Mouse (Mus musculus): ENCODE results near the gene Cyp4f16. TPM values are rescaled to one million over a fixed set of nuclear protein-coding genes. Genes with fewer than 3 reads are reported as not detected.
"Not testable (repeated sequence)": the region's sequence is repeated elsewhere in the genome, so short reads cannot be mapped to it uniquely, and the experiment has no call there.

Gene Cyp4f16
- polyA plus RNA-seq (2015; fragmentation: Nextera tagmentation; extraction: Ambion mirVana), result 58.5 and 70.7 TPM in 2 replicates

- H3K36me3 ChIP-seq (ENCODE audit: control insufficient read depth, insufficient read depth, low read length); H3K4me1 ChIP-seq (ENCODE audit: control insufficient read depth, insufficient read depth, low read length); H3K27me3 ChIP-seq (replicated peaks; ENCODE audit: control insufficient read depth, insufficient read depth, low read length); H3K9me3 ChIP-seq (ENCODE audit: control insufficient read depth, low read length): not testable (repeated sequence)
- peak within 1 kb of the TSS; percentile 61 for H3K4me2 ChIP-seq (ENCODE audit: low read depth, low read length)
- peak; percentile 97 for ATAC-seq
- H3K9ac ChIP-seq (ENCODE audit: low read depth, low read length), result peak within 1 kb of the TSS; percentile 67
- H3K4me3 ChIP-seq (ENCODE audit: low read length), result peak within 1 kb of the TSS; percentile 58
- H3K27ac ChIP-seq (ENCODE audit: low read length), result peak within 1 kb of the TSS; percentile 72
- 3% methylated on average over 5 of the region's 5 CpGs for WGBS
Observed at GRCm38 (mm10) chr17:32536051-32536866, at the start of gene Cyp4f16. Cyp4f16 (plus strand) TSS chr17:32536558.

GRCm38 (mm10) chr17:32492349-32492980 lies 43.9 kb upstream of the Cyp4f16 start:
- H3K4me1 ChIP-seq (ENCODE audit: control insufficient read depth, insufficient read depth, low read length), result no peaks in the 10 kb centered on the region
- 0 out of 2 replicates have a peak, but pooled peaks cover 3% of the 10 kb centered on the region for H3K27me3 ChIP-seq (replicated peaks; ENCODE audit: control insufficient read depth, insufficient read depth, low read length)
- H3K9me3 ChIP-seq (ENCODE audit: control insufficient read depth, low read length), result no peaks in the 10 kb centered on the region; the same call in 1 of the 2 replicates
- peak overlapping the region; percentile 66 for H3K4me2 ChIP-seq (ENCODE audit: low read depth, low read length)
- peak overlapping the region; percentile 43 for H3K4me3 ChIP-seq (ENCODE audit: low read length)
- H3K27ac ChIP-seq (ENCODE audit: low read length), result no peak overlapping the region
- H3K9ac ChIP-seq (ENCODE audit: low read depth, low read length), result peak overlapping the region; percentile 62
- no peaks in the 10 kb centered on the region for H3K36me3 ChIP-seq (ENCODE audit: control insufficient read depth, insufficient read depth, low read length)
- 12% methylated on average over 30 of the region's 30 CpGs for WGBS
- ATAC-seq, result peak; percentile 92

- no peak overlapping the region for H3K27ac ChIP-seq (ENCODE audit: low read length)
- ATAC-seq, result peak; percentile 30; the same call in 1 of the 2 replicates
- no peaks in the 10 kb centered on the region for H3K36me3 ChIP-seq (ENCODE audit: control insufficient read depth, insufficient read depth, low read length)
- no peaks in the 10 kb centered on the region; the same call in 1 of the 2 replicates for H3K9me3 ChIP-seq (ENCODE audit: control insufficient read depth, low read length)
- H3K4me3 ChIP-seq (ENCODE audit: low read length), result no peak overlapping the region
- H3K4me2 ChIP-seq (ENCODE audit: low read depth, low read length), result no peak overlapping the region
- 0 out of 2 replicates have a peak, but pooled peaks cover 3% of the 10 kb centered on the region for H3K27me3 ChIP-seq (replicated peaks; ENCODE audit: control insufficient read depth, insufficient read depth, low read length)
- no peaks in the 10 kb centered on the region for H3K4me1 ChIP-seq (ENCODE audit: control insufficient read depth, insufficient read depth, low read length)
- H3K9ac ChIP-seq (ENCODE audit: low read depth, low read length), result no peak overlapping the region
- 62% methylated on average over 1 of the region's 1 CpGs for WGBS
Observed at GRCm38 (mm10) chr17:32494601-32495000, 41.8 kb upstream of the Cyp4f16 start.

GRCm38 (mm10) chr17:32500511-32500910 lies 35.8 kb upstream of the Cyp4f16 start:
- 87% methylated on average over 4 of the region's 4 CpGs for WGBS
- H3K4me3 ChIP-seq (ENCODE audit: low read length); H3K9me3 ChIP-seq (ENCODE audit: control insufficient read depth, low read length); H3K9ac ChIP-seq (ENCODE audit: low read depth, low read length); H3K27ac ChIP-seq (ENCODE audit: low read length); H3K4me1 ChIP-seq (ENCODE audit: control insufficient read depth, insufficient read depth, low read length); H3K4me2 ChIP-seq (ENCODE audit: low read depth, low read length); ATAC-seq; H3K36me3 ChIP-seq (ENCODE audit: control insufficient read depth, insufficient read depth, low read length); H3K27me3 ChIP-seq (replicated peaks; ENCODE audit: control insufficient read depth, insufficient read depth, low read length): not testable (repeated sequence)

GRCm38 (mm10) chr17:32501051-32501450 lies 35.3 kb upstream of the Cyp4f16 start:
- WGBS, result 65% methylated on average over 3 of the region's 3 CpGs

GRCm38 (mm10) chr17:32503111-32503510 lies 33.2 kb upstream of the Cyp4f16 start:
- WGBS, result 69% methylated on average over 2 of the region's 2 CpGs
- no peaks in the 10 kb centered on the region for H3K27me3 ChIP-seq (replicated peaks; ENCODE audit: control insufficient read depth, insufficient read depth, low read length)
- no peak overlapping the region for H3K4me3 ChIP-seq (ENCODE audit: low read length)
- no peak overlapping the region for H3K9ac ChIP-seq (ENCODE audit: low read depth, low read length)
- H3K36me3 ChIP-seq (ENCODE audit: control insufficient read depth, insufficient read depth, low read length), result no peaks in the 10 kb centered on the region
- ATAC-seq, result no peak
- peaks cover 8% of the 10 kb centered on the region; the same call in 1 of the 2 replicates for H3K4me1 ChIP-seq (ENCODE audit: control insufficient read depth, insufficient read depth, low read length)
- H3K27ac ChIP-seq (ENCODE audit: low read length), result no peak overlapping the region
- no peak overlapping the region for H3K4me2 ChIP-seq (ENCODE audit: low read depth, low read length)
- no peaks in the 10 kb centered on the region for H3K9me3 ChIP-seq (ENCODE audit: control insufficient read depth, low read length)

More at GRCm38 (mm10) chr17:32501051-32501450, 35.3 kb upstream of the Cyp4f16 start:
- no peak overlapping the region for H3K27ac ChIP-seq (ENCODE audit: low read length)
- no peak overlapping the region for H3K9ac ChIP-seq (ENCODE audit: low read depth, low read length)
- no peaks in the 10 kb centered on the region for H3K36me3 ChIP-seq (ENCODE audit: control insufficient read depth, insufficient read depth, low read length)
- no peak overlapping the region for H3K4me3 ChIP-seq (ENCODE audit: low read length)
- no peak for ATAC-seq
- H3K4me1 ChIP-seq (ENCODE audit: control insufficient read depth, insufficient read depth, low read length), result peaks cover 3% of the 10 kb centered on the region; the same call in 1 of the 2 replicates
- no peaks in the 10 kb centered on the region for H3K27me3 ChIP-seq (replicated peaks; ENCODE audit: control insufficient read depth, insufficient read depth, low read length)
- H3K4me2 ChIP-seq (ENCODE audit: low read depth, low read length), result no peak overlapping the region
- no peaks in the 10 kb centered on the region for H3K9me3 ChIP-seq (ENCODE audit: control insufficient read depth, low read length)

GRCm38 (mm10) chr17:32505851-32506728 lies 30.3 kb upstream of the Cyp4f16 start, which contains the start of gene Cyp4f17:
Cyp4f17 (plus strand) TSS chr17:32506050.
- Histone ChIP-seq H3K9ac (ENCODE audit: low read depth, low read length) (peak within 1 kb of the TSS; percentile 67), H3K4me2 (ENCODE audit: low read depth, low read length) (peak within 1 kb of the TSS; percentile 87), H3K4me1 (ENCODE audit: control insufficient read depth, insufficient read depth, low read length) (peaks cover 8% of the 10 kb centered on the region; the same call in 1 of the 2 replicates), H3K27ac (ENCODE audit: low read length) (peak within 1 kb of the TSS; percentile 4; the same call in 1 of the 2 replicates), H3K4me3 (ENCODE audit: low read length) (peak within 1 kb of the TSS; percentile 58), H3K27me3 (replicated peaks; ENCODE audit: control insufficient read depth, insufficient read depth, low read length) (no peaks in the 10 kb centered on the region), H3K9me3 (ENCODE audit: control insufficient read depth, low read length) (no peaks in the 10 kb centered on the region), H3K36me3 (ENCODE audit: control insufficient read depth, insufficient read depth, low read length) (no peaks in the 10 kb centered on the region)
- peak; percentile 93 for ATAC-seq
- under 1% methylated on average over 30 of the region's 30 CpGs for WGBS

- WGBS, result 35% methylated on average over 9 of the region's 9 CpGs
- Histone ChIP-seq H3K4me2 (ENCODE audit: low read depth, low read length) (peak overlapping the region; percentile 87), H3K4me3 (ENCODE audit: low read length) (peak overlapping the region; percentile 58), H3K27ac (ENCODE audit: low read length) (peak overlapping the region; percentile 4; the same call in 1 of the 2 replicates), H3K27me3 (replicated peaks; ENCODE audit: control insufficient read depth, insufficient read depth, low read length) (no peaks in the 10 kb centered on the region), H3K4me1 (ENCODE audit: control insufficient read depth, insufficient read depth, low read length) (peaks cover 8% of the 10 kb centered on the region; the same call in 1 of the 2 replicates), H3K9me3 (ENCODE audit: control insufficient read depth, low read length) (no peaks in the 10 kb centered on the region), H3K36me3 (ENCODE audit: control insufficient read depth, insufficient read depth, low read length) (no peaks in the 10 kb centered on the region), H3K9ac (ENCODE audit: low read depth, low read length) (peak overlapping the region; percentile 67)
- ATAC-seq, result peak; percentile 59
Observed at GRCm38 (mm10) chr17:32506729-32507245, 29.6 kb upstream of the Cyp4f16 start.
